Mouse (Mus musculus): Measurements from ENCODE around the gene Tmem177. TPM values are rescaled to one million over a fixed set of nuclear protein-coding genes. Genes with fewer than 3 reads are reported as not detected.

The Tmem177 gene
- total and polyA plus RNA-seq, 2 experiments from 2014 or later, result 4.2 to 10.8 TPM

DNA sequence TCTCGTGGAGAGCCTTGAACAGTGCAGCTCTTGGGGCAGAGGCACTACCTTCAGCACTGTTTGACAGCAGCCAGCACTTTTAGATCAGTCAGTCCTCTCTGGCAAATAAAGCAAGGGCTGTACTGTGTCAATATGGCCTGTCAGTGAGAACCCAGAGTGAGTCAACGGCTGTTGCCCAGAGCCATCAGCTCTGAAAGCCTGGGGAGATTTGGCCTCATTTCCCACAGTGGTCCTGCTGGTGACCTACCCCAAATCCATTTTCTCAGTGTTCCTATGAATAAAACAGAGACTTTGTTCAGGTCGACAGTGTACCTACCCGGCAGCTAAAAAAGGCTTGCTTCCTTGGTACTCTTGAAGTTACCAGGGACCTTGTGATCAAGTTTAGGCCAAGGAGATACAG lies 21.1 kb downstream of the Tmem177 start:
- no peak for TF ChIP-seq CTCF (IDR thresholded peaks at IDR 0.05; ENCODE audit: low read depth)
- DNase-seq (ENCODE audit: low spot score) (no peak), ATAC-seq (0 out of 2 replicates have a peak, but pooled peaks have one; percentile 30)
- WGBS, result 52% methylated on average over 4 of the region's 4 CpGs
- H3K27me3 ChIP-seq (ENCODE audit: insufficient read depth, low read length), result no peaks in the 10 kb centered on the region
- H3K9me3 ChIP-seq (ENCODE audit: low read length), result no peaks in the 10 kb centered on the region
- no peak overlapping the region for H3K9ac ChIP-seq (replicated peaks; ENCODE audit: low read length)
- H3K4me2 ChIP-seq (ENCODE audit: low read depth, low read length), result no peak overlapping the region
- no peaks in the 10 kb centered on the region; the same call in 1 of the 2 replicates for H3K4me1 ChIP-seq (ENCODE audit: insufficient read depth, low read length)
- H3K4me3 ChIP-seq (ENCODE audit: low read length), result no peak overlapping the region
- no peak overlapping the region for H3K27ac ChIP-seq
- no peaks in the 10 kb centered on the region for H3K36me3 ChIP-seq (ENCODE audit: insufficient read depth, low read length)

DNA sequence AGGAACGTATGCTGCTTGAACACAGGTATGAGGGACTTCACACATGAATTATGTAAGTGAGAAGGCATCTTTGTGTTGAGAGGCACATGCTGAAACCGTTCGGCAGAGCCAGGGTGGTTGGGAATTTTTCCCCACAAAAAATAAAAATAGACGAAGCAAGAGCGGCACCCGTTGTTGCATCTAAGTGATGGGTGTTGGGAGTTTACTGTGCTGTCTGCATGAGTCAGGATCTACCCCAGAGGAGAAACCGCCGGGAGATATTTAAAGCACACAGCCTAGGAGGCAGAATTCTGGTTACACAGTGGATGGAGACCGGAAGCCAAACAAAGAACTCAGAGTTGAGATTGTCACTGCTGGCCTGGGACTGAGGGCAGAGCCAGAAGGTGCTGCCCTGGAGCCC lies 21.9 kb downstream of the Tmem177 start:
- H3K9ac ChIP-seq (replicated peaks; ENCODE audit: low read length), result no peak overlapping the region
- H3K9me3 ChIP-seq (ENCODE audit: low read length), result no peaks in the 10 kb centered on the region
- DNase-seq (ENCODE audit: low spot score), result no peak
- no peaks in the 10 kb centered on the region for H3K27me3 ChIP-seq (ENCODE audit: insufficient read depth, low read length)
- no peak overlapping the region for H3K4me3 ChIP-seq (ENCODE audit: low read length)
- H3K4me2 ChIP-seq (ENCODE audit: low read depth, low read length), result no peak overlapping the region
- H3K27ac ChIP-seq, result no peak overlapping the region
- no peak for TF ChIP-seq CTCF (IDR thresholded peaks at IDR 0.05; ENCODE audit: low read depth)
- 92% methylated on average over 9 of the region's 9 CpGs for WGBS
- no peak for ATAC-seq
- no peaks in the 10 kb centered on the region; the same call in 1 of the 2 replicates for H3K4me1 ChIP-seq (ENCODE audit: insufficient read depth, low read length)
- H3K36me3 ChIP-seq (ENCODE audit: insufficient read depth, low read length), result no peaks in the 10 kb centered on the region

DNA sequence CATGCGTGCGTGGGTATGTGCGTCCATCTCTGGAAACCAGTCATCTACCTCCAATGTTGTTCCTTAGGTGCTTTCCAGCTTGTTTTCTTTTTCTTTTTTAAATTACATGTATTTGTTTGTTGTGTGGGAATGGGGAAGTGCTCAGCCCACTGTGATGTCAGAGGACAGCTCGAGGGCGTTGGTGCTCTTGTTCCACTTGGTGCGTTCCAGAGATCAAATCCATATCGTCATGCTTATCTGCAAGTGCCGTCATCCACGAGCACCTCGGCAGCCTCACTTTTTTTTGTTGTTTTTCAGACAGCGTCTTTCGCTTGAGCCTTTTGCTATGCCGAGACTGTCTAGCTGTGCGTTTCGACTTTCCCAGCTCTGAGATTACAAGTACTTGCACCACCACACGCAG lies 23.7 kb downstream of the Tmem177 start:
- H3K36me3 ChIP-seq (ENCODE audit: insufficient read depth, low read length), result no peaks in the 10 kb centered on the region
- DNase-seq (ENCODE audit: low spot score) (no peak), ATAC-seq (no peak)
- no peak overlapping the region for H3K27ac ChIP-seq
- no peaks in the 10 kb centered on the region for H3K9me3 ChIP-seq (ENCODE audit: low read length)
- WGBS, result 78% methylated on average over 16 of the region's 16 CpGs
- no peaks in the 10 kb centered on the region for H3K27me3 ChIP-seq (ENCODE audit: insufficient read depth, low read length)
- no peaks in the 10 kb centered on the region for H3K4me1 ChIP-seq (ENCODE audit: insufficient read depth, low read length)
- no peak overlapping the region for H3K4me3 ChIP-seq (ENCODE audit: low read length)
- TF ChIP-seq CTCF (IDR thresholded peaks at IDR 0.05; ENCODE audit: low read depth), result no peak
- no peak overlapping the region for H3K4me2 ChIP-seq (ENCODE audit: low read depth, low read length)
- H3K9ac ChIP-seq (replicated peaks; ENCODE audit: low read length), result no peak overlapping the region

DNA sequence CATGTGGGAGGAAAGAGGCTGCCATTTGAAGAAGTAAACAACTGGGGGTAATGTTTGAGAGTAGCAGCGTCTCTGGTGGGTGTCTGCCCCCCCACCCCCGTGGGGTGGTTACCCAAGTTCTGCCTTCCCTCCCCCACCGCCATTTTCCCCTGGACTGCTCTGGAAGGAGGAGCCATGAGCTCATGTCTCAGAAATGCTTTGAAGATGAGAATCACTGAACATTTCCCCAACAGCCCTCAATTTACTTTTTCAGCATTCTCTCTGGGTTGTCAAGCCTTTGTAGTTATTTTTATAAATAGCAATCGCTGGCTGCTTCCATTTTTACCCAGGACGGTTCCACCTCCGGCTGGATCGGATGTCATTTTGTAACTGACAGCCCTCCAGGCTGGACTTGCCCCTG lies 26.7 kb downstream of the Tmem177 start:
- Histone ChIP-seq H3K4me1 (ENCODE audit: insufficient read depth, low read length) (no peaks in the 10 kb centered on the region), H3K4me3 (ENCODE audit: low read length) (no peak overlapping the region), H3K27ac (no peak overlapping the region), H3K9ac (replicated peaks; ENCODE audit: low read length) (no peak overlapping the region), H3K4me2 (ENCODE audit: low read depth, low read length) (no peak overlapping the region), H3K9me3 (ENCODE audit: low read length) (no peaks in the 10 kb centered on the region), H3K36me3 (ENCODE audit: insufficient read depth, low read length) (no peaks in the 10 kb centered on the region), H3K27me3 (ENCODE audit: insufficient read depth, low read length) (no peaks in the 10 kb centered on the region)
- 79% methylated on average over 7 of the region's 7 CpGs for WGBS
- ATAC-seq, result no peak
- DNase-seq (ENCODE audit: low spot score), result no peak
- no peak for TF ChIP-seq CTCF (IDR thresholded peaks at IDR 0.05; ENCODE audit: low read depth)

DNA sequence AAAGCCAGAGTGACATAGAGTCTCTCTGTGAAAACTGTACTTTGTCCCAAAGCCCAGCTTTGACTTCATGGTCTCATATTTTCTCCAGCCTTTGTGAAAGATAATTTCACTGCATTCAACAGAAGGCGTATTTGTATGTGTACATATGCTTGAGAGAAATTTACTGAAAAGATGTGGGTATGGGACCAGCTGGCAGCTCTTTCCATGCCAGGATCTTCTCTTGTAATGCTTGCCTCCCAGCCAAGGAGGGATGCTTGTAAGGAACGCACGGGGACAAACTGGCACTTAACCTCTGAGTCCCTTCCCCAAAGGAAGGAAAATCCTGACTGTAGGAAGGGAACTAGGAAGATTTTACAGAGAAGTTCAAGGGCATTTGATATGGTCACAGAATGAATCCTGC lies 28.7 kb downstream of the Tmem177 start:
- H3K9me3 ChIP-seq (ENCODE audit: low read length), result no peaks in the 10 kb centered on the region
- ATAC-seq, result no peak
- H3K4me3 ChIP-seq (ENCODE audit: low read length), result no peak overlapping the region
- H3K27me3 ChIP-seq (ENCODE audit: insufficient read depth, low read length), result no peaks in the 10 kb centered on the region
- peaks cover 3% of the 10 kb centered on the region; the same call in 1 of the 2 replicates for H3K4me1 ChIP-seq (ENCODE audit: insufficient read depth, low read length)
- H3K36me3 ChIP-seq (ENCODE audit: insufficient read depth, low read length), result no peaks in the 10 kb centered on the region
- peak; percentile 13 for DNase-seq (ENCODE audit: low spot score)
- TF ChIP-seq CTCF (IDR thresholded peaks at IDR 0.05; ENCODE audit: low read depth), result no peak
- 52% methylated on average over 3 of the region's 3 CpGs for WGBS
- H3K9ac ChIP-seq (replicated peaks; ENCODE audit: low read length), result no peak overlapping the region
- no peak overlapping the region for H3K27ac ChIP-seq
- no peak overlapping the region for H3K4me2 ChIP-seq (ENCODE audit: low read depth, low read length)

DNA sequence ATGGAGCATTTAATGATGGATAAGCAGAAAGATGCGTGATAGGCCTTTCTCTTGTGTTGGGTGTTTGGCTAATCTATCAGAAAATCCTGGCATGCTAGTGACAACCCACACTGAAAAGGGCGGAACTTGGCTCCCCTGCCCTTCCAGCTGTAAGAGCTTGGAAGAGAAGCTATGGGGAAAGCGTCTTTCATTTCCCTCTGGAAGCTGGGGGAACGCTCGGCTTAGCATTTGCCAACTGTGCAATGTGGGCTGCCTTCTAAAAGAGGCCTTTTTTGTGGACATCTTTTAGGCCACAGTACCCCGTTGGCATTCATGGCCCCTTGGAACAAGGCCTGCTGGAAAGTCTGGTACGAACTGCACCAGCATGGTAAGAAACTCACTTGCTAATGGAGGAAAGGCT lies 34.1 kb downstream of the Tmem177 start:
- no peak overlapping the region for H3K9ac ChIP-seq (replicated peaks; ENCODE audit: low read length)
- H3K4me3 ChIP-seq (ENCODE audit: low read length), result no peak overlapping the region
- WGBS, result 30% methylated on average over 7 of the region's 7 CpGs
- no peaks in the 10 kb centered on the region for H3K27me3 ChIP-seq (ENCODE audit: insufficient read depth, low read length)
- H3K36me3 ChIP-seq (ENCODE audit: insufficient read depth, low read length), result no peaks in the 10 kb centered on the region
- H3K4me1 ChIP-seq (ENCODE audit: insufficient read depth, low read length), result peaks cover 3% of the 10 kb centered on the region; the same call in 1 of the 2 replicates
- H3K4me2 ChIP-seq (ENCODE audit: low read depth, low read length), result no peak overlapping the region
- no peak for TF ChIP-seq CTCF (IDR thresholded peaks at IDR 0.05; ENCODE audit: low read depth)
- DNase-seq (ENCODE audit: low spot score) (peak; percentile 81), ATAC-seq (peak; percentile 84)
- no peaks in the 10 kb centered on the region; the same call in 1 of the 2 replicates for H3K9me3 ChIP-seq (ENCODE audit: low read length)
- H3K27ac ChIP-seq, result peak overlapping the region; percentile 62

DNA sequence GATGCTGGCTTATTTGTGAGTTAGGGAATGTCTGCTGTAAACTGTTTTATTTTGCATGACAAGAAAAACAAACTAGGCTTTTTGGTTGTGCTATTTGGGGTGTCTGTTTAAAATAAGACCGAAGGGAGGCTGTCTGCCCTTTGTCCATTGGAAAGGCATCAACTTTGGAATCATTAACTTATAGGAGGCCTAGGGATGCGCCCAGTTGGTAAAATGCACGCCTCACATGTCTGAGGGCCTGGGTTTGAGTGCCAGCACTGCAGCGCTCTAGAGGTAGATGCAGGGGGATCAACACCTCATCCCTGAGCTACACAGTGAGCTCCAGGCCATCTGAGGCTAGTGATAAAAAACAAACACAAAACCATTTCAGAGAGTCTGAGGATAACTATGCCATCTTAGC lies 35.5 kb downstream of the Tmem177 start:
- DNase-seq (ENCODE audit: low spot score) (no peak), ATAC-seq (no peak)
- no peaks in the 10 kb centered on the region for H3K27me3 ChIP-seq (ENCODE audit: insufficient read depth, low read length)
- H3K4me3 ChIP-seq (ENCODE audit: low read length), result no peak overlapping the region
- no peaks in the 10 kb centered on the region for H3K36me3 ChIP-seq (ENCODE audit: insufficient read depth, low read length)
- no peak overlapping the region for H3K9ac ChIP-seq (replicated peaks; ENCODE audit: low read length)
- H3K4me2 ChIP-seq (ENCODE audit: low read depth, low read length), result no peak overlapping the region
- H3K27ac ChIP-seq, result no peak overlapping the region
- no peak for TF ChIP-seq CTCF (IDR thresholded peaks at IDR 0.05; ENCODE audit: low read depth)
- no peaks in the 10 kb centered on the region; the same call in 1 of the 2 replicates for H3K9me3 ChIP-seq (ENCODE audit: low read length)
- peaks cover 3% of the 10 kb centered on the region; the same call in 1 of the 2 replicates for H3K4me1 ChIP-seq (ENCODE audit: insufficient read depth, low read length)
- WGBS, result 87% methylated on average over 4 of the region's 4 CpGs

Measured in hindbrain, postnatal 0 days (tissue).